In the genomic region with DNA sequence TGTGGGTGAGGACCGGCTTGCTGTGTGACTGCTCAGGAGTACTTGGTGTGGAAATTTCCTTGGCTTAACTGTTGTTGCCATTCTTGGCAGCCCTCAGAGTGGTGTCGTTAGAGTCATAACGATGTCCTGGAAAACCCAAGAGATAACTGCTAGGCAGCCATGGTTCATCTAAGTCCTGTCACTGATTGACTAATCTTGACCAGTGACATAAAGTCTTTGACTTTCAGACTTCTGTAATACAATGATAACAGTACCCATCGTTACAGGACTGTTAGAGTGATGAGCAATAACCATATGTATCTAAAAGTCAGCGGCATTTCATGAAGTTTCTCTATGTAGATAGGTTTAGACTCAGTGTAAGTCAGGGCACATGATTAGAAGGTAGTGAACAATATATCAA, we compare ENCODE assay signal across 20 mouse cellular contexts.
"Had no signal": no experiment of that assay in that cellular context is flagged by ENCODE, and none has a peak within 500 bp of the region (broad histone marks: within the 10 kb centered on the region; RNA-seq: fewer than 3 reads in every experiment).

No protein-coding gene starts in this region.

- ATAC-seq: midbrain, embryonic 16.5 days had no signal

- DNase-seq: lung, adult 18-20 months; lung, postnatal 10 days; lung, postnatal 4 days; midbrain, embryonic 14.5 days; retina, postnatal 1 day; right cerebral cortex, adult 18-20 months; right cerebral cortex, postnatal 25 days; right cerebral cortex, postnatal 4 days; spleen, adult 18-20 months; thymus, adult 18-20 months; thymus, postnatal 14 days; thymus, postnatal 36 days had no signal

- H3K27me3 ChIP-seq: liver, embryonic 15.5 days; megakaryocyte, embryonic 14.5 days; midbrain, embryonic 12.5 days; neural tube, embryonic 13.5 days; neural tube, embryonic 15.5 days had no signal

- H3K27ac ChIP-seq: liver, embryonic 15.5 days; midbrain, embryonic 10.5 days; midbrain, embryonic 12.5 days; neural tube, embryonic 13.5 days; neural tube, embryonic 15.5 days had no signal

- H3K4me1 ChIP-seq: liver, embryonic 15.5 days; midbrain, embryonic 10.5 days; midbrain, embryonic 12.5 days had no signal

- H3K9me3 ChIP-seq: liver, embryonic 15.5 days; megakaryocyte, embryonic 14.5 days; midbrain, embryonic 10.5 days; midbrain, embryonic 12.5 days; neural tube, embryonic 13.5 days; neural tube, embryonic 15.5 days had no signal

- H3K4me3 ChIP-seq: liver, embryonic 15.5 days; megakaryocyte, embryonic 14.5 days; midbrain, embryonic 10.5 days; midbrain, embryonic 12.5 days; myocyte; neural tube, embryonic 13.5 days; neural tube, embryonic 15.5 days had no signal

- H3K36me3 ChIP-seq: liver, embryonic 15.5 days had no signal
